Mouse (Mus musculus): ENCODE measurements at regions not wholly inside any gene's neighbourhood (a gene's known extent, or its start where the extent isn't known, plus 50 kb on each side); places are given as distances from the start of the nearest gene placed in this dataset.

GRCm38 (mm10) chr9:115408886-115409285 lies 98.7 kb upstream of the Stt3b start:
- TF ChIP-seq POLR2A (IDR thresholded peaks at IDR 0.05; ENCODE audit: borderline replicate concordance, extremely low read depth, insufficient read depth, insufficient read length, poor library complexity, severe bottlenecking) (no peak), CTCF (IDR thresholded peaks at IDR 0.05; ENCODE audit: borderline replicate concordance, extremely low read depth, insufficient read depth, insufficient read length) (no peak)
